Mouse (Mus musculus) testis, postnatal 14 days (tissue): ENCODE results near the gene Brd3.
"Not testable (repeated sequence)": the region's sequence is repeated elsewhere in the genome, so short reads cannot be mapped to it uniquely, and the experiment has no call there.

Experiments
- DNase-seq: peaks from one replicate; pipeline ENCODE4 v3.0.0; 2021; ENCODE audit warnings: low spot score

Brd3 gene

DNA sequence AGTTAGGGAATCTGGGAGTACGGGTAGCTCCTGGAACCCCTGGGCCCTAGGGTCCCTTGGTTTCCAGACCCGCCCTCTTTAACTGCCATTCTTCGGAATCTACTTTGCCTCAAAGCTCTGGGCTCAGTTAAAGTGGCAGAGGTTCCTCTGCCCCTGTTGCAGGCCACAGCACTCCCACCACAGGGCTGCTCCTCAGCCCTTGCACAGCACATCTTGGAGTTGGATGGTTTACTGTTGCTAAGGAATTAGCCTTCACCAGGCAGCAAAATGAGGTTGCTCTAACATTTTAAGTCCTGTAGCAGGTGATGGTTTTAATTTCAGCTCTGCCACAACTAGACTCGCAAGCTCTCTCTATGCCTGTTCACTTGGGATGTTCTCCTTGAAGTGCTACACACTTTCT lies at the start of gene Brd3:
TSS of gene Brd3 (minus strand) at position 101 of the 400 bp plus-strand sequence.
- no peak for DNase-seq

DNA sequence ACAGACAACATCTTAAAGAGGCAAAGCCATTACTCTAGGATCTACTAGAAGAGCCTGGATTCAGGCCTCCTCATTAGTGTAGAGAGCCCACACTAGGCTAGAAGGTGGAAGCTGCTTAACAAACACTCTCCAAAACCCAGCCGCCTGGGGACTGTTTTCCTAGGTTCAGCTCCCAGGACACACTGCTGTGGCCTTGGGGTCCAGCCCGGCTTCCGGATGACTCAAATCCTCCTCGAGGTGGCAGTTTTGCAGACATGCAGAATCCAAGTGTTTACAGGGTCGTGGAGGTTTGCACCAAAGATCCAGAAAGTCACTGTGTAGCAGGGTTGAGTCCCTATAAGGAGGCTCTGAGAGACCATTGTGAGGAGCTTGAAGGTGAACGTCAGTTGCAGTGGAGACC lies 49.5 kb upstream of the Brd3 start:
- DNase-seq, result no peak

DNA sequence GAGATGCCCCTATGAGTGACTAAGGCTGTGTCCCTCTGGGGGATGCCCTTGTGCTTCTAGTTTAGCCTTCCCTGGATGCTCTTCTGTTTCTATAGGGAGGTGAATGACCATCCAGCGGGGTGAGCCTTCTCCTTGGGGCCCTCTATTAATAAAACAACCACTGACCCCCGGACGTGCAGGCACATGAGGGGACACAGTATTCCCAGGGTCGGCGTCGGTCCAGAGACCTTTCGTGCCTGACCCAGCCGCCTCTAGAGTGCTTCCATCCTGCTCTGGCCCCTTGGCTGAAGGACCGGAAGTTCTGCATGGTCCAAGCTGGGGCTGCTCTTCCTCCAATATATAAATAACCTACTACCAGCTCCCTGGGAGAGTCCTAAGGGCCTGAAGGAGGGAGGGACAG lies 46.8 kb upstream of the Brd3 start:
- DNase-seq, result no peak

DNA sequence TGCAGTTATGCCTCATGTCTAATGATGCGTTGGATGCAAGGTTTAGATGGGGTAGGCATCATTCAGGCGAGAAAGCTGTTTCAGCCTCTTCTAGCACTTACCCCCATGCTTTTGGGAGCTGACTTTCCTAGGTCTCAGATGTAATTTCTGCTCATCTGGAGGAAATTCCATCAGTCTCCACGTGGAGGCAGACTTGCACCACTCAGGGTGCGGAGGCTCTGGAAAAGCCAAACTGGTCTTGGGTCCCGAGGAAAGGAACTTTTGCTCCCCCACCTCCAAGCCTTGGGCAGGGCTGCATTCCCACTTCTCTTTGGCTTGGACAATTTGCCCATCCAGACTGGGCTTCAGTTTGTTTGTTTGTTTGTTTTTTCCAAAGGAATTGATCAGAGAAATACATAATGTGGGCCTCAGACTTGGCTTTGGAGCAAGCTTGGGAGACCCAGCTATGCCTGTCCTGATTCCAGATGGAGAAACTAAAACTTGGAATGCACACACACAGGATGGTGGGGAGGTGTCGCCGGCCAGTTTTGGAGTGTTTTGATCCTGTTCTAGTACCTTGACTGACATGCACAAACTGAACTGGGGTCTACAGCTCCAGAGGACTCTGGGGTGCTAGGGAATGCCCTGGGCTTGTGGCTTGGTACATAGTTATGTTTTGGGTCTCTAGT lies 45.3 kb upstream of the Brd3 start:
- no peak for DNase-seq

DNA sequence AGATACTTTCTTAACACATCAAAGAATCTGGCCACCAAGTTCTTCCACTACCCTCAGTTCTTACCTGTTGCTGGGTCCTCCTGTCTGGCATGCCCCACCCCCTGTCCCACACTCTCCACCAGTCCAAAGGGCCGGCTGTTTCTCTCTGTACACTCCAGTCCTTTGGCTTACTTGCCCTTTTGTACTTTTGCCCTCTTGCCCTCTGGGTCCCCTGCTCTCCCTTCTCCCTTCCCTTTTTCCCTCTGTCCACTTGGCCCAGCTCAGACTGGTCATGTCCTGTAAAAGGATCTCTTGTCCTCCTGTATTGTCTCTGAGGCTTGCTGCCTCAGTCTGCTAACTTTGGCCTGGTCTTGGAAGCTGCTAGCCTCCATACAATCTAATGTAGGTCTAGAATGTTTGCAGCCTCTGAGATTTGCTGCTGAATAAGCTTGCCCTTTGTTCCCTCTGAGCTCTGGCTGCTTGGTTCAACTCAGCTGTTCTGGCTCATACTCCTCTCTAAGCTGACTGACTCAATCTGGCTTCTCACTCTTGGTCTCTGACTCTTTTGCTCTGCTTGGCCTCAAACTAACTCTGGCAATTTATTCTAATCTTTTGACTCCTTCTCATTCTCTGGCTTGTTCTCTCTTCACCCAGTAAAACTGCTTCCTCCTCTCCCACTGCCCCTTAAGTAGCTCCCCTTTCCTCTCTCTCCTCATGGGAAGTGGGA lies 41.4 kb upstream of the Brd3 start:
- DNase-seq, result no peak

DNA sequence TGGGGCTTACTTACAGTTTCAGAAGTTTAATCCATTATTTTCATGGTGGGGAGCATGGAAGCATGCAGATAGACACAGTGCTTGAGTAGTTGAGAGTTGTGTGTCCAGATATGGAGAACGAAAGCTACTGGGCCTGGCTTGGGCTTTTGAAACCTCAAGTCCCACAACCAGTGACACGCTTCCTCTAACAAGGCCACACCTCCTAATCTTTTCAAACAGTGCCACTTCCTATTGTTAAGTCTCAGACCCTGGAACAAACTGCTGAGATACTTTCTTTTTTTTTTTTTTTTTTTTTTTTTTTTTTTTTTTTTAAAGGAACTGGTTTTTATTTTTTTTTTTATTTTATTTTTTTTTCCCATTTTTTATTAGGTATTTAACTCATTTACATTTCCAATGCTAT lies 40.5 kb upstream of the Brd3 start:
- no peak for DNase-seq

DNA sequence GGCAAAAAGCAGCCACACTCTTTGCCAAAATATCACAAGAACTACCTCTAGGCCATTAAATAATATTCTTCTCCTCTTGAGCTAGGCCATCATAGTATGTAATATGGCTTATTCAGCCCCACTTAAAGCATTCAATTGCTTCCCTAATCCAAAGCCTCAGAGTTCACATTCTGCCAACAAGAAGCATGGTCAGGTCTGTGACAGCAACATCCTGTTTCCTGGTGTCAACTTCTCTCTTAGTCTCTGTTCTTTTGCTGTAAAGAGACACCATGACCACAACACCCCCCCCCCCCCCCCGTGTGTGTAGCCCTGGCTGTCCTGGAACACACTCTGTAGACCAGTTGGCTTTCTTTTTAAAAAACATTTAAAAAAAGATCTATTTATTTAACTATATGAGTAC lies 39.9 kb upstream of the Brd3 start:
- no peak for DNase-seq

DNA sequence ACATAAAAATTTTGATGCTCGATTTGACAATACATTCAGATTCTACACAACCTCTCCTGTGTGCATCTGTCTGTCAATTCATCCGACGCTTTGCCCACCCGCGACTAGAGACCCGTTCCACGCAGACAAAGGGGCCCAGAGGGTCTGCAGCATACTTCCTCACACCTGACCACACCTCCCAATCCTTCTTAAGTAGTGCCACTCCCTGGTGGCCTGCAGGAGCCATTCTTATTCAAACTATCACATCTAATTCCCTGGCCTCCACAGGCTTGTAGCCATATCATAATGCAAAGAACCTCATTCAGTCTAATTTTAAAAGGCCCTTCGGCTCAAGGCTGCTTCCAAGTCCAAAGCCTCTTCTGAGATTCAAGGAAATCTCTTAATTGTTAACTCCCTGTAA lies 38.6 kb upstream of the Brd3 start:
- DNase-seq, result not testable (repeated sequence)

DNA sequence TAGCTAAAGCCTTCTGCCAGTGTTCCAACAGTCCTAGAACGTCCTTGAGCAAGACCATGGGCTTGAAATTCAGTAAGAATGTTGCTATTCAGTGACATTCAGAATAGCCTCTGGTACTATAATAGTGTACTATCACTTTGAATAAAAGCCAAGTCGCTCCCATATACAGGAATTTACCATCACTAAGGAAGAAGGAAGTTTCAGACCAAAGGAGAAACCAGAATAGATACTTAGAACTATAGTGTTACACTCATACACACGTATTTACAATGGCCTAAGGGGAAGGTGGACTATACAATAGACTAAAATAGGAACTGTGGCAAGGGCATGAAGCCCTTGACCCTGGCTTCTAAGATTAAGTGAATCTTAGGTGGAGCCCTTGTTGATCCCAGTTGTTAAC lies 38.1 kb upstream of the Brd3 start:
- DNase-seq, result not testable (repeated sequence)

DNA sequence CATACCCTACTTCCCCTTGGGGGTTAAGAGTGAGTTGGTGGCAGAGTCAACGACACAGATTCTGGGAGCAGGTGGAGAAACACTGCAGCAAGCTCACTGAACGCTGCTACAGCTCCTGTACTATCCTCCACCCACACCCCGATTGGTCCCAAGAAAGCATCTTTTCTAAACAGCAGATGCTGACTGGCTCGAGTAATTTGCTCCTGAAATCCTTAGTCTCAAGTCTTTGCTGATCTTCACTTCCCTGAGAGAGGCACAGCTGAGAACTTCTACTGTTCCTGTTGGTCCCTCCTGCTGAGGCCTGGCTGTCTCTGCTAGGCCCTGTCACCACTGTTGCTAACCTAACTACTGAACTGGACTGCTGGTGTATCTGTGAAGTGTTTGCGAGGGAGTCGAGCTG lies 37.2 kb upstream of the Brd3 start:
- DNase-seq, result no peak

DNA sequence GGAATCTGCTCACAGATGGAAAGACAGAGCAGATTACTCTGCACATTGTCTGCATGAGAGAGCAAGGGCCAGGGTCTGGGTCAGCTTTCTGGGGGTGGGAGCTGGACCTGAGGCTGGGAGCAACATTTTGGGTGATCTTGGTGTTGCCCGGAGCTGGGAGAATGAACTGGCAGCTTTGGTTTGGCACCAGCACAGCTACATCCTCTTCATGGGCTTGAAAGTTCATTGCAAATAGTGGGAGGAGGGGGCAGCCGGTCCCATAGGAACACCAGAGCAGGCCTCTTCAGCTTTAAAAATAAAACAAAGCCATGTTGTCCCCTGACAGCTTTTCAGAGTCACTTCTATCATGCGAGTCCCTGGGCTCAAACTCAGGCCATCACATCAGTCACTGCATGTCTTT lies 33.8 kb upstream of the Brd3 start:
- DNase-seq, result no peak

DNA sequence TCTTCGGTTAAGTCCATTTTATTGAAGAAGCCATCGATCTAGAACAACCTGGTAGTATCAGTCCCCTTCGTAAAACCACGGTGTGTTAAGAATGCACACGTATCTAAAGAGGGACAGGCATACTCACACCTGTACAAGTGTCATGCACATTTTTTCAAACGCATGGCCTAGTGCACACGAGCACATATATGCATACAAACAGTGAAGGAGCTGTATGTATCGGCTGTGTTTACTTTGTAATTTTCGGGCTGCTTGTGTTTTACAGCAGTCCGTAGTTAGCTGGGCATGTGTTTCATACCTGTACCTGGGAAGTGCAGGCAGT lies 33.0 kb upstream of the Brd3 start:
- no peak for DNase-seq

DNA sequence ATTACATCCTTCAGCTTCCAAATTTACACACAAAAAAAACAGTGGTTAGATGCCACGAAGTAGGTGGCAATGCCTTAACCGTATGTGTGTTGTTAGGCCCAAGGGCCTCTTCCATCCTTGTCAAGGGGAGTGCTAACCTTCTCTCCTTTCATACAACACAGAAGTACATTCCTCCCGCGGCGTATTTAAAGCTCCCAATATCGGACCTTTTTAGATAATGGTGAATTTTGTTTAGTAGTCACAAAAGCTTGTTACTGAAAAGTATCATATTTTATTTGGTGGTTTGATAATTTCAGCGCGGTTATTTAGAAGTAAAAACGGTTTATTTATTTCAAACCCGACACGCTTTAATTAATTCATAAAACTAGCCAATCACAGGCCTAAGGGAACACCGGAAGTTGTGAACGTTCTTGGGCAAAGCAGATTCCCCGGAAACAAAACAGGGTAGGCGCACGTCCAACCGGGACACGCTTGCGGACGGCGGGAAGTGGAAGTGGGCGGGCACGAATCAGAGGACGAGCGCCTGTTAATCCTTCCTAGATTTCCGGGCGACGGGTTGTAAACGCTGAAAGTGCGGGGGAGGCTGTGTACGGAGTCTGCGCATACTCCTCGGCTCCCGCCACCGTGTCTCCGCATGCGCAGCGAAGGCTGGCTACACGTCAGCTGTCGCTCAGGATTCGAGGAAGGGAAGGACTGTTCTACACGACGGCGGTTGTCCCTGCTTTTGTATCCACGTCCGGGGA lies 32.5 kb upstream of the Brd3 start:
- DNase-seq, result peak; percentile 98

DNA sequence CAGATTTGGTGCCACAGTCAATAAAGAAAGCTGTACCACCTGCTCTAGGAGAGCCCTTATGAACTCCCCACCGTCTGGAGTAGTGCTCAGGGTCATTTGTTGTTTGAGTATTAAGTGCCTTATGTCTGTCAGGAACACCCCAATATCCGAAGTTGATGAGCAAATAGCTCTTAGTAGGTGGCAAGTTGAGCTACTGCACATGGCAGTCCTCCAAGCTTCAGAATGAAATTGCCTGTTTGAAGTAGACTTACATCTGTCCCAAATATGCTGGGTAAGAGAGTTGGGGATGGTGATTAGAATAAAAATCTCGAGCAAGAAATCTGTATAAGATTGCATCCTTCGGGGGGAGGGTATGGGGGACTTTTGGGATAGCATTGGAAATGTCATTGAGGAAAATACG lies 31.9 kb upstream of the Brd3 start:
- no peak for DNase-seq

DNA sequence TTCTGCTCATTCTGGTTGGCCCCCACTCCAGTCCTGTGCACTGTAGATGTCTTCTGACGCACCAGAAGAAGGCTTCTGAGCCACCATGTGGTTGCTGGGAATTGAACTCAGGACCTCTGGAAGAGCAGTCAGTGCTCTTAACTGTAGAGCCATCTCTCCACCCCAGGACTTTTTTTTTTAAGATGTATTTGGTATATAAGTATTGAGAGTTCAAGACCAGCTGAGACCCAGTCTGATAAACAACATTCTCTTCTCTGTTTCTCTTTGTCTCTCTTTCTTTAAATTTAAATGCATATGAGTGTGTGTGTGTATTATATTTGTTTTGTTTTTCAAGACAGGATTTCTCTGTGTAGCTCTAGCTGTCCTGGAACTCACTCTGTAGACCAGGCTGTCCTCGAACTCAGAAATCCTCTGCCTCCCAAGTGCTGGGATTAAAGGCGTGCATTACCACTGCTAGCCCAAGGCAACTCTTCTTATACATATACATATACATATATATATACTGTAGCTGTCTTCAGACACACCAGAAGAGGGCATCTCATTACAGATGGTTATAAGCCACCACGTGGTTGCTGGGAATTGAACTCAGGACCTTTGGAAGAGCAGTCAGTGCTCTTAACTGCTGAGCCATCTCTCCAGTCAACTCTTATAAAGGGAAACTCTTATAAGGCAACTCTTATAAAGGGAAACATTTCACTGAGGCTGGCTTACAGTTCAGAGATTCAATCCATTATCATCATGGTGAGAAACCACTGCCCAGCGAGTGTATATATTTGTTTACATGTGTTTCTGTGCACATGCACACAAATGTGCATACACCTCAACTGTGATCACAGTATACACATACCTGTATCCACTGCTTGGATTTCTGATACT lies 31.2 kb upstream of the Brd3 start:
- DNase-seq, result not testable (repeated sequence)

DNA sequence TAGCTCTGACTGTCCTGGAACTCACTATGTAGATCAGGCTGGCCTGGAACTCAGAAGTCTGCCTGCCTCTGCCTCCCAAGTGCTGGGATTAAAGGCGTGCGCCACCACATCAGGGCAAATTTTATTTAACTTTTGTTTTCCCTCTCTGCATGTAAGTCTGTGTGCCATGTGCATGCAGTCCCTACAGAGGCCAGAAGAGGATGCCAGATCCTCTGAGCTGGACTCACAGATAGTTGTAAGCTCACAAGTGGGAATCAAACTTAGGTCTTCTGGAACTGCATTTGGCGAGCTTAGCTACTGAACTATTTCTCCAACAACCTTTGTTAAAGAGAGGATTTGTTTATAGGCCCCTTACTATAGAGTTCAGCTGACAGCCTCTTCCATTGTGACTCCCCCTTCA lies 10.8 kb upstream of the Brd3 start:
- DNase-seq, result no peak

DNA sequence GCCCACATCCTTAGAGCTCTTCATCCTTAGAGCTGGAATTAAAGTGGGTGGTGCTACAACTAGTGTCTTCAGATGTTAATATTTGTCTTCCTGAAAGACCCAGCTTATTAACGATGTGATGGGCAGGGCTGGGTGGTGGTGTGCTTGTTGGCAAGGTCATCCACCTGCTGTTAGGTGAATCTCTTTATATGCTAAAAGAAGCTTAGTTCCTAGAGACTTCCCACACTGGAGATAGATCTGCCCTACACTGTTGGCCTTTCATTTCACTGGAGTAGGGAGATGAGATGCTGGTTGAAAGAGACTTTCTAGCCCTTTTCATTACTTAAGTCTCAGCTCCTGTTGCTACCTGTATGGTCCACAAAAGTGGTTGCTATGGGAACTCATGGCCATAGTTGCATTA lies 8.8 kb upstream of the Brd3 start:
- DNase-seq, result no peak

DNA sequence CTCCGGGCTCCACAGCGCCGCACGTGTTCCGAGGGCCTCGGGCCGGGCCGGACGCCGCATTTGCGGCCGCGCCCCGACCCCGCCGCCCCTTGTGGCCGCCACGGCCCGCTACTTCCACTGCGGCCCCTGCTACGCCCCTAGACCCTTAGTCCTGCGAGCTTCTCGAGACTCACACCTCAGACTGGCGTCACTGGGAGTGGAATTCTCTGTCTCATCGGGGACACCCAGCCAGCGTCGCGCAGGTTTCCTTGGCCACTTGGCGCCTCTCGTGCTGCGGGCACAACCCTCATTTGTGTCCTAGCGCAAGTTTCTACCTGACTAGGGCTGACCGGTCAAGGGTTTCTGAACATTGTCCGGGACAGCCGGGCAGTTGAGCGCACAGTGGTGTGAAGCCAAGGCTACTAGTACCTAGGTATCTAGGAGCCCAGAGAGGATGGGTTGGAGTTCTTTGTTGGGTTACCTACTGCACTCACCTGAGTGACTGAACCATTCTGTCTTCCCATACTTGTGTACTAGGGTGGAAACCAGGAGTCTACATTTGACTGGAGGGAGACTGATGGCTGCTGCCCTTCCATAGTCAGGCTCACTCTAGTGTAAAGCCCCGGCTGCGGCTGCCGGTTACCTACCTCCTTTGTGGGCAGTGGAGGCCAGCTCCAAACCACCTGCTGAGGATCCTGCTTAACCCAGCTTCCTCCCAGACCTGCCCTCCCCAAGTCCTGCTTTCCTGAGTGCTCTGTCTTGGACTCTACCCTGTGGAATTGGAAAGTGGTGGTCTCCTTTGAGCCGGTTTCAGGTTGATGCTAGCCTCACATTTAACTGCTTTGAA lies 8.1 kb upstream of the Brd3 start:
- peak; percentile 45 for DNase-seq

DNA sequence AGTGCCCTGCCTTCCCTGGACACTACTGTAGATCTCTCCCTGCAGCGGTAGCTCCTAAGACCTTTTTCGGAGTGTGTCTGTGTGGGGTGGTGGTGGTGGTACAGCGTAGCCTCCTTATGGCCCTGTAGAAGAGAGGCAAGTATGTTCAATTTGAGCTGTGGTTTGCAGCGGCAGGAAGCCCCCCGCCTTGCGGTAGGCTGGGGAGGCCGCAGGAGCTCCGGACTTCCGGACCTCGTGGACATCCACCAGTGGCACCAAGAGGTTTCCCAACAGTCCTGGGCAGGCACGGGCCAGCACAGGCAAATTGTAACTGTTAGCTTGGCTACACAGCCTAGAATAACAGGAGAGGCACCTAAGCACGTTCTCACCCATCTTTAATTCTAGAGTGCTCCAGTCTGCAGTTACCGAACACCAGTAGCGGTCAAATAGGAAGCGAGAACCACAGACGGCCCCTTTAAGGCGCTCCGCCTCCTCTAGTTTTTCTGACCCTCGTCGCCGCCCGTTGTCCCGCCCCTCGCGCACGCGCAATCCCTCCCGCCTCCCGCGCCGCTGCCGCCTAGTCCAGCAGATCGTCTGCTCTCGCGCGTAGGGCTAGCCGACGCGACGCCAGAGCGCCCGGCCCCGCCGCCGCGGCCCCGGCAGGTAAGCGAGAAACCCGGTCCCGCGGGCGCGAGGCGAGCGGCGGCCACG lies 7.3 kb upstream of the Brd3 start, which contains the start of gene Wdr5:
TSS of gene Wdr5 (plus strand) at position 519 of the 690 bp plus-strand sequence.
- peak; percentile 97 for DNase-seq

DNA sequence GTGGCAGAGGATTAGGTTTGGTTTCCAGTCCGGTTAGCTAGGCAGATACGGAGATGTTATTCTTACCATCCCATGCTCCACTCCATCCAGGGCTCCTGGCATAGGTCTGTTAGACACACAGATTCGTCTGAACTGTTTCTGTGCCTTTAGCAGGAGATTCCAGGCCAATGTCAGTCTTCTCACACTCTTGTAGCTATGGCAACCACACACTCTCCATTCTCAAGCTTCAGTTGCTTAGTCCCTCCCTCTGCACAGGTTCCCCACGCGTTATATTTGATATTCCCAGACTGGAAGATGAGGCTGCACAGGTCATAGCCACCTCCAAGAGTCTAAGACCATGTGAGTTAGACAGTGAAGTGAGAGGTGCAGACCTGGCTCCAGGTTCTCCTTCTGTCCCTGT lies 6.4 kb upstream of the Brd3 start:
- no peak for DNase-seq

DNA sequence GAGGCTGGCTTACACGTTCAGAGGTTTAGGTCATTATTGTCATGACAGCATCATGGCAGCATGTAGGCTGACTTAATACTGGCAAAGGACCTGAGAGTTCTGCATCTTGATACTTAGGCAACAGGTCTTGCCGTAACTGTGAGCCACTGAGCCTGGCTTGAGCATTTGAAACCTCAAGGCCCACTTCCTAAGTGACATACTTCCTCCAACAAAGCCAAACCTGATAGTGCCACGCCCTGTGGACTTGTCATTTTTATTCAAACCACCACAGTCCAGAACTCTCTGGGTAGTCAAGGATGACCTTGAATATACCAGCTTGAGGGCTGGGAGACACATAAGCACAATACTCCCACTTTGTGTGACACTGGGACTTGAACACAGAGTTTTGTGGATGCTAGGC lies 5.4 kb upstream of the Brd3 start:
- no peak for DNase-seq
